16 mouse cellular contexts compared by ENCODE assay signal in the genomic region with DNA sequence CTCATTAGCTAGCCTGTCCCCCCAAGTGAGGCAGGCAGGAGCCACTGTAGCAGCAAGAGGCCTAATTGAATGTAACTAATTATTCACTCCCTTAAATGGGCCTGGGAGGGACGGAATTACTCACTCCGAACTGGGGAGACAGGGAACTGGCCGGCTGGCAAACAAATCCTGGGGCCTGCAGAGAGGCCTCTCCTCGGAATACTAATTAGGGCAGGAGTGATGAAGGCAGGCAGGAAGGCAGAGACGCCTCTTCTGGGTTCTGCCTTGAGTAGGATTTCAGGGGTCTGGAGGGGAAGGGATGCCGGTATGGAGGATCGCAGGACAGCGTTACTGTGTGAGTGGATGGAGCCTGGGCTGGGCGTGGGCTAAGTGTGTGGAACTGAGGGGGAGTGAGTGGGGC. TPM values are rescaled to one million over a fixed set of nuclear protein-coding genes. Genes with fewer than 3 reads are reported as not detected.
DNase-seq lines count a peak whose midpoint lies in the region; ATAC-seq and TF ChIP-seq lines count a peak whose summit lies in the region.
"Had no signal": no experiment of that assay in that cellular context is flagged by ENCODE, and none has a peak within 500 bp of the region (broad histone marks: within the 10 kb centered on the region; RNA-seq: fewer than 3 reads in every experiment).

No protein-coding gene starts in this region.

- no peak overlapping the region for H3K4me2 ChIP-seq in neural tube, embryonic 11.5 days (ENCODE audit: low read depth)
- H3K4me2 ChIP-seq in hindbrain, embryonic 12.5 days (replicated peaks), result peak overlapping the region; percentile 31
- H3K4me2 ChIP-seq in midbrain, embryonic 12.5 days (replicated peaks), result peak overlapping the region; percentile 31
- H3K4me2 ChIP-seq: liver, embryonic 13.5 days had no signal

- no peak for TF ChIP-seq POLR2A in lung, adult 2 months (IDR thresholded peaks at IDR 0.05; ENCODE audit: borderline replicate concordance, extremely low read depth, low read depth, low read length)

- H3K36me3 ChIP-seq in neural tube, embryonic 11.5 days (ENCODE audit: control insufficient read depth, insufficient read depth, low read length), result no peaks in the 10 kb centered on the region
- no peaks in the 10 kb centered on the region for H3K36me3 ChIP-seq in hindbrain, embryonic 12.5 days
- no peaks in the 10 kb centered on the region for H3K36me3 ChIP-seq in midbrain, embryonic 12.5 days
- H3K36me3 ChIP-seq: liver, embryonic 13.5 days had no signal

- H3K4me1 ChIP-seq in neural tube, embryonic 11.5 days (ENCODE audit: control insufficient read depth, insufficient read depth, low read length), result peaks cover 14% of the 10 kb centered on the region
- peaks cover 53% of the 10 kb centered on the region for H3K4me1 ChIP-seq in hindbrain, embryonic 12.5 days
- peaks cover 58% of the 10 kb centered on the region for H3K4me1 ChIP-seq in midbrain, embryonic 12.5 days
- no peaks in the 10 kb centered on the region for H3K4me1 ChIP-seq in lung, adult 2 months (ENCODE audit: control insufficient read depth, insufficient read depth, low read length)
- H3K4me1 ChIP-seq: liver, embryonic 13.5 days had no signal

- no peak overlapping the region for H3K9ac ChIP-seq in neural tube, embryonic 11.5 days (ENCODE audit: low read length)
- peak overlapping the region; percentile 6; the same call in 1 of the 2 replicates for H3K9ac ChIP-seq in hindbrain, embryonic 12.5 days
- peak overlapping the region; percentile 37 for H3K9ac ChIP-seq in midbrain, embryonic 12.5 days (replicated peaks)
- H3K9ac ChIP-seq: liver, embryonic 13.5 days had no signal

- peak; percentile 61; the same call in 1 of the 2 replicates for ATAC-seq in neural tube, embryonic 11.5 days (ENCODE audit: insufficient read depth, low FRiP score, low TSS enrichment)
- peak; percentile 75 for ATAC-seq in hindbrain, embryonic 12.5 days (ENCODE audit: low FRiP score)
- ATAC-seq in midbrain, embryonic 12.5 days (ENCODE audit: low FRiP score, low read depth), result peak; percentile 53

- 3% methylated on average over 9 of the region's 9 CpGs for WGBS in neural tube, embryonic 11.5 days
- whole genome bisulfite sequencing in hindbrain, embryonic 12.5 days, result 3% methylated on average over 9 of the region's 9 CpGs
- WGBS in midbrain, embryonic 12.5 days, result 0% methylated on average over 9 of the region's 9 CpGs
- 9% methylated on average over 9 of the region's 9 CpGs for WGBS in lung, adult 2 months

- H3K9me3 ChIP-seq in neural tube, embryonic 11.5 days (ENCODE audit: control insufficient read depth, low read length), result no peaks in the 10 kb centered on the region
- no peaks in the 10 kb centered on the region for H3K9me3 ChIP-seq in hindbrain, embryonic 12.5 days (replicated peaks)
- no peaks in the 10 kb centered on the region for H3K9me3 ChIP-seq in midbrain, embryonic 12.5 days
- H3K9me3 ChIP-seq: liver, embryonic 13.5 days had no signal

- H3K27me3 ChIP-seq in neural tube, embryonic 11.5 days (ENCODE audit: control insufficient read depth, insufficient read depth, low read length), result peaks cover 63% of the 10 kb centered on the region
- peaks cover 78% of the 10 kb centered on the region for H3K27me3 ChIP-seq in hindbrain, embryonic 12.5 days
- peaks cover 90% of the 10 kb centered on the region for H3K27me3 ChIP-seq in midbrain, embryonic 12.5 days

- no peak for TF ChIP-seq CTCF in lung, adult 2 months (IDR thresholded peaks at IDR 0.05; ENCODE audit: insufficient read depth, low read length)

- H3K27ac ChIP-seq in neural tube, embryonic 11.5 days (ENCODE audit: low read depth, low read length), result no peak overlapping the region
- peak overlapping the region; percentile 30; the same call in 1 of the 2 replicates for H3K27ac ChIP-seq in hindbrain, embryonic 12.5 days
- peak overlapping the region; percentile 60 for H3K27ac ChIP-seq in midbrain, embryonic 12.5 days (replicated peaks)
- H3K27ac ChIP-seq: left cerebral cortex, adult 2 months; liver, embryonic 13.5 days; stomach, postnatal 0 days had no signal

- no peak overlapping the region for H3K4me3 ChIP-seq in neural tube, embryonic 11.5 days (ENCODE audit: low read depth, low read length)
- H3K4me3 ChIP-seq in hindbrain, embryonic 12.5 days, result no peak overlapping the region
- H3K4me3 ChIP-seq in midbrain, embryonic 12.5 days, result no peak overlapping the region
- no peak overlapping the region for H3K4me3 ChIP-seq in lung, adult 2 months (replicated peaks; ENCODE audit: extremely low read depth, low read depth, low read length)
- H3K4me3 ChIP-seq: left cerebral cortex, adult 2 months; liver, embryonic 13.5 days had no signal

- DNase-seq in neural tube, embryonic 11.5 days (ENCODE audit: low spot score), result peak; percentile 63
- no peak for DNase-seq in neural tube, embryonic 10.5 days (ENCODE audit: extremely low spot score, low spot score)
- peak; percentile 76 for DNase-seq in retina, postnatal 1 day
- no peak for DNase-seq in lung, adult 2 months
- no peak for DNase-seq in layer of hippocampus, adult 18-20 months (ENCODE audit: low spot score in 2 of 2)
- no peak for DNase-seq in lung, adult 18-20 months
- DNase-seq: gastrocnemius, postnatal 25 days; liver, embryonic 13.5 days; lung, postnatal 36 days had no signal

RNA-seq across cellular contexts. Expression of a gene that starts 13.5 kb away (rescaled TPM):
- polyA plus RNA-seq in neural tube, embryonic 11.5 days (2014; fragmentation: Nextera tagmentation; extraction: Ambion mirVana), result not detected in 2 replicates
- polyA plus RNA-seq in hindbrain, embryonic 12.5 days (2016; fragmentation: Nextera tagmentation; extraction: Ambion mirVana), result not detected in 2 replicates
- polyA plus RNA-seq in midbrain, embryonic 12.5 days (2016; fragmentation: Nextera tagmentation; extraction: Ambion mirVana), result not detected in 2 replicates
- polyA plus RNA-seq in lung, adult 2 months (2012; rRNA removed), result not detected in 2 replicates
- not detected for total RNA-seq in layer of hippocampus, adult 18-20 months (2021)
- total RNA-seq: gastrocnemius, postnatal 25 days; left cerebral cortex, adult 2 months had no signal
- polyA plus RNA-seq: cortical plate, adult 2 months; heart, embryonic 14.5 days; intestine, embryonic 14.5 days; liver, embryonic 13.5 days; stomach, postnatal 0 days had no signal

RNA-seq across cellular contexts. Expression of a gene that starts 21.6 kb away (rescaled TPM):
- 8.5 and 8.9 TPM in 2 replicates for polyA plus RNA-seq in neural tube, embryonic 11.5 days (2014; fragmentation: Nextera tagmentation; extraction: Ambion mirVana)
- 5.4 and 6.8 TPM in 2 replicates for polyA plus RNA-seq in hindbrain, embryonic 12.5 days (2016; fragmentation: Nextera tagmentation; extraction: Ambion mirVana)
- 4.8 and 6.8 TPM in 2 replicates for polyA plus RNA-seq in midbrain, embryonic 12.5 days (2016; fragmentation: Nextera tagmentation; extraction: Ambion mirVana)
- polyA plus RNA-seq in lung, adult 2 months (2012; rRNA removed), result 36.2 and 51.7 TPM in 2 replicates
- total RNA-seq in layer of hippocampus, adult 18-20 months (2021), result under 1 TPM; 0.10 to 0.28 TPM

RNA-seq across cellular contexts. Expression of a gene that starts 42.4 kb away (rescaled TPM):
- 86.1 and 89.4 TPM in 2 replicates for polyA plus RNA-seq in neural tube, embryonic 11.5 days (2014; fragmentation: Nextera tagmentation; extraction: Ambion mirVana)
- 126 and 129 TPM in 2 replicates for polyA plus RNA-seq in hindbrain, embryonic 12.5 days (2016; fragmentation: Nextera tagmentation; extraction: Ambion mirVana)
- polyA plus RNA-seq in midbrain, embryonic 12.5 days (2016; fragmentation: Nextera tagmentation; extraction: Ambion mirVana), result 141 and 148 TPM in 2 replicates
- polyA plus RNA-seq in lung, adult 2 months (2012; rRNA removed), result 27.7 and 29.1 TPM in 2 replicates
- total RNA-seq in layer of hippocampus, adult 18-20 months (2021), result 10 to 100 TPM; 57.0 to 59.2 TPM

Comparison
In these comparisons a context has a peak if more than half of its experiments do, and no peak if none do; other contexts are left out.
1. DNase-seq: peak in neural tube, embryonic 11.5 days (single experiment) and retina, postnatal 1 day (single experiment); none in neural tube, embryonic 10.5 days (single experiment), lung, adult 2 months (single experiment), layer of hippocampus, adult 18-20 months (0 of 2) and lung, adult 18-20 months (0 of 2).
2. Peak in every context shown above with its lines, with median percentiles within 50 percentile points of each other: ATAC-seq.